Mouse (Mus musculus) midbrain, embryonic 12.5 days (tissue): ENCODE results near the gene Gm20388. TPM values are rescaled to one million over a fixed set of nuclear protein-coding genes. Genes with fewer than 3 reads are reported as not detected.

Experiments
- ATAC-seq: fragments of 200-750 bp; cut with Nextera tagmentation; 2 replicates; pipeline ENCODE4 v1.8.0; 2017; ENCODE audit warnings: low read depth, moderate TSS enrichment, moderate library complexity; ENCODE audit not compliant: low FRiP score
- H3K27ac ChIP-seq: fragments of 300-500 bp; sonication (generic); replicated peaks from 2 replicates; pipeline ENCODE4 v1.5.1; 2016; ENCODE audit warnings: mild to moderate bottlenecking
- H3K27me3 ChIP-seq: fragments of 300-500 bp; sonication (generic); 2 replicates; pipeline ENCODE4 v1.6.1; 2016; ENCODE audit warnings: mild to moderate bottlenecking
- H3K36me3 ChIP-seq: fragments of 300-500 bp; sonication (generic); 2 replicates; pipeline ENCODE4 v1.6.1; 2016
- H3K4me1 ChIP-seq: fragments of 300-500 bp; sonication (generic); 2 replicates; pipeline ENCODE4 v1.6.1; 2016
- H3K4me2 ChIP-seq: fragments of 300-500 bp; sonication (generic); replicated peaks from 2 replicates; pipeline ENCODE4 v1.6.1; 2016; ENCODE audit warnings: mild to moderate bottlenecking, moderate library complexity
- H3K4me3 ChIP-seq: fragments of 300-500 bp; sonication (generic); 2 replicates; pipeline ENCODE4 v1.5.1; 2016; ENCODE audit warnings: mild to moderate bottlenecking
- H3K9ac ChIP-seq: fragments of 300-500 bp; sonication (generic); replicated peaks from 2 replicates; pipeline ENCODE4 v1.6.1; 2016; ENCODE audit warnings: mild to moderate bottlenecking, moderate library complexity
- H3K9me3 ChIP-seq: fragments of 300-500 bp; sonication (generic); 2 replicates; pipeline ENCODE4 v1.6.1; 2016; ENCODE audit warnings: mild to moderate bottlenecking
- WGBS: fragments of 180-500 bp; shearing (Covaris S2); methylation state at CpG from one replicate; pipeline ENCODE4 v1.1.7; 2016; 5-methylcytosine and 5-hydroxymethylcytosine counted together
- polyA plus RNA-seq: library from polyadenylated mRNA; unstranded; fragments of >200 nt; fragmentation: Nextera tagmentation; extraction: Ambion mirVana; gene quantifications from 2 replicates; pipeline ENCODE4 v1.2.1, GENCODE M21; 2016

Gene Gm20388
- polyA plus RNA-seq, 1 experiment from 2014 or later, result not detected

DNA sequence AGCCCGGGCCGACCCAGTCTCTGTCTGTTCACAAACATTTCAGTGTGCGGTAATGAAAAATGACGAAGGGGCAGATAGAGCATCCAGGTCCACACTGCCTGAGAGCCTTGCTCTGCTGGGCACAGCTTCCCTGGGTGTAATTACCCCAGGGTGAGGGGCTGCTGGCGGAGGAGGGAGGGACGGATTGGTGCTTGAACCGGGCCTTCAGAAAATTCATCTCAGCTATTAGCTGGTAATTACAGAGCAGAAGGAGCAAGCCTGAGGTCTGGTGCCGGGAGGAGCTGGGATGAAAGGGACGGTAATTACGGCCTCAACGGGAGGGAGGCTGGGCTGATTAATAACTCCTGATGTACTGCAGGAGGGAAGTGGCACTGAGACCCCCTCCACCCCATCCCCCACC lies 639.3 kb downstream of the Gm20388 start:
- ATAC-seq, result peak; percentile 58
- peaks cover 100% of the 10 kb centered on the region for H3K4me1 ChIP-seq
- H3K36me3 ChIP-seq, result peaks cover 13% of the 10 kb centered on the region
- H3K9me3 ChIP-seq, result no peaks in the 10 kb centered on the region
- H3K27ac ChIP-seq, result peak overlapping the region; percentile 93
- peak overlapping the region; percentile 51 for H3K9ac ChIP-seq
- H3K4me2 ChIP-seq, result peak overlapping the region; percentile 50
- H3K27me3 ChIP-seq, result peaks cover 18% of the 10 kb centered on the region; the same call in 1 of the 2 replicates
- peak overlapping the region; percentile 26 for H3K4me3 ChIP-seq
- 10% methylated on average over 11 of the region's 11 CpGs for WGBS

- H3K4me2 ChIP-seq, result peak overlapping the region; percentile 50
- H3K4me1 ChIP-seq, result peaks cover 100% of the 10 kb centered on the region
- peaks cover 18% of the 10 kb centered on the region; the same call in 1 of the 2 replicates for H3K27me3 ChIP-seq
- peak overlapping the region; percentile 93 for H3K27ac ChIP-seq
- H3K9me3 ChIP-seq, result no peaks in the 10 kb centered on the region
- H3K9ac ChIP-seq, result peak overlapping the region; percentile 43; the same call in 1 of the 2 replicates
- H3K4me3 ChIP-seq, result 0 out of 2 replicates have a peak overlapping the region, but pooled peaks have one; percentile 2
- peaks cover 13% of the 10 kb centered on the region for H3K36me3 ChIP-seq
- 19% methylated on average over 12 of the region's 12 CpGs for WGBS
- no peak for ATAC-seq
Observed at GRCm38 (mm10) chr8:120550430-120550829, 639.8 kb downstream of the Gm20388 start.

DNA sequence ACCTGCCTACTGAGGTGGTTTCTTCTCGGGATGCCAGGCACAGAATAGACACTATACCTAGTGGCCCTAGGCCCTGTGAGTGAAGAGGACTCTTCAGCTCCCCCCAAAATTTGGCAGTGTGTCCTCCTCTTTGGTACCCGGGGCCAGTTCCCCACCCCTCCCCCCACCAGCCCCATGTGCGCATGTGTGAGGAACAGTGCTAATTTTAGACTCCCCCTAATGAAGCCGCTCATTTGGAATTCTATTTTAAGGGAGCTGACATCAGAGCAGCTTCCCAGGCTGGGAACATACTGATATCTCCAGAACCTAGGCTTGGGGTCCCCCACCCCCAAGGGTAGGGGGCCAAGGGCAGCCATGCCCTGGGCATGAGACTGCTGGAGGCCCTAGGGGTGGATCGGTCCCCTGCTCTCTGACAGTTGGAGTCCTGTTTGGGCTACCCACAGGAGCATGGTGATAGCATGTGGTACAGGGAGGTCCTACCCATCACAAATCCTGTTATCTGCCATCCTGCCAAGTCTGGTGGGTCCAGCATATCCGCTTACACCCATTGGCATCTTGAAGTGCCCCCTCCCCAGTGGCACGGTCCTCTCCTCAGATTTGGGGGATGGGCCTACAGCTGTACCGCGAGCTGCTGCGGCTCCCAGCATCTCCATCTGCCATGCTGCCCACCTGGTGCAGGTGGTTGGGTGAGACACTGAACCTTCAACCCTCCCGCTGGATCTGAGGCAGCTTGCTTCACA lies 640.5 kb downstream of the Gm20388 start:
- Histone ChIP-seq H3K4me2 (peak overlapping the region; percentile 50; the same call in 1 of the 2 replicates), H3K27me3 (peaks cover 15% of the 10 kb centered on the region; the same call in 1 of the 2 replicates), H3K27ac (peak overlapping the region; percentile 93), H3K9ac (no peak overlapping the region), H3K4me1 (peaks cover 100% of the 10 kb centered on the region), H3K9me3 (no peaks in the 10 kb centered on the region), H3K4me3 (no peak overlapping the region), H3K36me3 (peaks cover 13% of the 10 kb centered on the region)
- no peak for ATAC-seq
- WGBS, result 76% methylated on average over 11 of the region's 11 CpGs

- H3K27me3 ChIP-seq, result peaks cover 13% of the 10 kb centered on the region; the same call in 1 of the 2 replicates
- H3K9me3 ChIP-seq, result no peaks in the 10 kb centered on the region
- no peak overlapping the region for H3K9ac ChIP-seq
- WGBS, result 93% methylated on average over 3 of the region's 3 CpGs
- no peak overlapping the region for H3K4me3 ChIP-seq
- H3K36me3 ChIP-seq, result peaks cover 13% of the 10 kb centered on the region
- H3K4me2 ChIP-seq, result no peak overlapping the region
- peak overlapping the region; percentile 93 for H3K27ac ChIP-seq
- ATAC-seq, result no peak
- H3K4me1 ChIP-seq, result peaks cover 100% of the 10 kb centered on the region
Observed at GRCm38 (mm10) chr8:120551677-120551980, 641.0 kb downstream of the Gm20388 start.

- Histone ChIP-seq H3K27me3 (peaks cover 9% of the 10 kb centered on the region; the same call in 1 of the 2 replicates), H3K9me3 (no peaks in the 10 kb centered on the region), H3K4me3 (no peak overlapping the region), H3K27ac (no peak overlapping the region; the same call in 1 of the 2 replicates), H3K9ac (0 out of 2 replicates have a peak overlapping the region, but pooled peaks have one; percentile 11), H3K36me3 (peaks cover 13% of the 10 kb centered on the region), H3K4me1 (peaks cover 100% of the 10 kb centered on the region), H3K4me2 (no peak overlapping the region)
- no peak for ATAC-seq
- WGBS, result 90% methylated on average over 11 of the region's 11 CpGs
Observed at GRCm38 (mm10) chr8:120552509-120552908, 641.9 kb downstream of the Gm20388 start.

- Histone ChIP-seq H3K4me3 (no peak overlapping the region), H3K27ac (peak overlapping the region; percentile 25; the same call in 1 of the 2 replicates), H3K4me1 (peaks cover 100% of the 10 kb centered on the region), H3K27me3 (0 out of 2 replicates have a peak, but pooled peaks cover 13% of the 10 kb centered on the region), H3K4me2 (no peak overlapping the region), H3K36me3 (peaks cover 13% of the 10 kb centered on the region), H3K9ac (no peak overlapping the region), H3K9me3 (no peaks in the 10 kb centered on the region)
- 88% methylated on average over 24 of the region's 24 CpGs for WGBS
- ATAC-seq, result no peak
Observed at GRCm38 (mm10) chr8:120553441-120554123, 642.9 kb downstream of the Gm20388 start.

DNA sequence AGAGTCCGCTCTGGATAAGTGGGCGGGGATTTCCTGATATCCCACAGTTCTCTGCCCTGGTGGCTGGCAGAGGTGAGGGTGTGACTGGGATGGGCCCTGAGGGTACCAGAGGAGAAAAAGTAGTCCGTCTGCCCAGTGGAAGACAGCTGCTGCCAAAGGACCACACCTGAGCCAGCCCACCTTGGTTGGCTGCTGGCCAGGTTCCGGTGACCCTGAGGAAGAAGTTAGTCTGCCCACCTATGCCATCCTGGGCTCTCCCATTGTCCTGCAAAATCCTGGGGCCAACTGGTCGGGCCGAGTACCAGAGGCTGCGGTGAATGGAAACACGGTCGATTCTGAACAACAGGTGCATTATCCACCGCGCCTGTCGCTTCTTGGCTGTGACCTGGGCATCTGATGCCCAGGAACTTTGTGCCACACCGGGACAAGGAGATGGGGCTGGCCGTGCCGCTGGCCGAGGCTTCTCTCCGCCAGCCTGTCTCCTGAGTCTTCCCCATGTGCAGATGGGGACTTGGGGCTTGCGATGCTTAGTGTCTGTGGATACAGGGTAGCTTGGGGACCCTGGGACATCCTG lies 643.9 kb downstream of the Gm20388 start:
- Histone ChIP-seq H3K9ac (no peak overlapping the region), H3K9me3 (no peaks in the 10 kb centered on the region), H3K27me3 (0 out of 2 replicates have a peak, but pooled peaks cover 8% of the 10 kb centered on the region), H3K4me1 (peaks cover 100% of the 10 kb centered on the region), H3K27ac (no peak overlapping the region), H3K36me3 (peaks cover 13% of the 10 kb centered on the region), H3K4me3 (no peak overlapping the region), H3K4me2 (no peak overlapping the region)
- ATAC-seq, result no peak
- WGBS, result 91% methylated on average over 18 of the region's 18 CpGs

GRCm38 (mm10) chr8:120556198-120556892 lies 645.7 kb downstream of the Gm20388 start:
- H3K9ac ChIP-seq, result peak overlapping the region; percentile 34; the same call in 1 of the 2 replicates
- 0 out of 2 replicates have a peak, but pooled peaks cover 6% of the 10 kb centered on the region for H3K27me3 ChIP-seq
- 0 out of 2 replicates have a peak overlapping the region, but pooled peaks have one; percentile 7 for H3K4me2 ChIP-seq
- WGBS, result 62% methylated on average over 20 of the region's 20 CpGs
- H3K36me3 ChIP-seq, result peaks cover 13% of the 10 kb centered on the region
- peak overlapping the region; percentile 73 for H3K27ac ChIP-seq
- no peak for ATAC-seq
- H3K9me3 ChIP-seq, result no peaks in the 10 kb centered on the region
- H3K4me1 ChIP-seq, result peaks cover 100% of the 10 kb centered on the region
- no peak overlapping the region for H3K4me3 ChIP-seq

DNA sequence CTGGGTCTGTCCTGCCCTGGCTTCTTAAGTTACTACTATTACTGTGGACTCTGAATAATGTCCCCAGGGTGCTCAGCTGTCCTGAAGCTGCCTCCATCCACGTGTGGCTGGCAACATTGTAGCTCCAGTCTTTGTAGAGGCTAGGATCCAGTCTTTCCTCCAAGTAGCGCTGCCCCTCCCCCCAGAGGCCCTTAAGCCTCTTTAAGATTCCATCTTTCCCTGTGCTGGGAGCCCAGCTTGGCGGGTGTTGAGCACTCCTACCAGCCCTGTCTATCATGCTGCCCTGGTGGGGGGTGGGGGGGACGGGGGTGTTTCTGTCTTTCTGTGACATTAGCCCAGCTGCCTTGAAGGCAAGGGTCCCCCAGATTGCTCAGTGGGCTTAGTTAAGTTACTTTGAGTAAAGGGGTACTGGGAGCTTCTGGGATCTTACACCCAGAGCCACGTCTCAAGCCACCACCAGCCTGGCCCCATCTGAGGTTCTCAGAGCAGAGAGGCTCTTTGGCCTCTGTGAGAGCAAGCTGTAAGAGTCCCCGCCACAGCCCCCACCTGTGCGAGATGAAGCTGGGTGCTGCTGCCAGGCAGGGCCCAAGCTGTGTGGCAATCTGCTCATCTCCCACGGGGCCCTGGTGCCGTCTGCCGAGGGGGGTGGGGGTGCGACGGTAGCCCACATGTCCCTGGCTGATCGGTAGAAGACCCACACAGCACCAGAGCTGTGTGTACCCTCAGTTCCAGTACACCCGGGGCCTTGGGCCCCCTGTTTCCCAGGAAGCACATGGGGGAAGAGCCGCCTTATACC lies 646.7 kb downstream of the Gm20388 start:
- 0 out of 2 replicates have a peak, but pooled peaks have one; percentile 10 for ATAC-seq
- Histone ChIP-seq H3K9me3 (no peaks in the 10 kb centered on the region), H3K27me3 (peaks cover 6% of the 10 kb centered on the region; the same call in 1 of the 2 replicates), H3K4me1 (peaks cover 100% of the 10 kb centered on the region), H3K27ac (peak overlapping the region; percentile 73), H3K4me3 (no peak overlapping the region), H3K4me2 (0 out of 2 replicates have a peak overlapping the region, but pooled peaks have one; percentile 7), H3K36me3 (peaks cover 14% of the 10 kb centered on the region), H3K9ac (0 out of 2 replicates have a peak overlapping the region, but pooled peaks have one; percentile 34)
- 47% methylated on average over 15 of the region's 15 CpGs for WGBS

DNA sequence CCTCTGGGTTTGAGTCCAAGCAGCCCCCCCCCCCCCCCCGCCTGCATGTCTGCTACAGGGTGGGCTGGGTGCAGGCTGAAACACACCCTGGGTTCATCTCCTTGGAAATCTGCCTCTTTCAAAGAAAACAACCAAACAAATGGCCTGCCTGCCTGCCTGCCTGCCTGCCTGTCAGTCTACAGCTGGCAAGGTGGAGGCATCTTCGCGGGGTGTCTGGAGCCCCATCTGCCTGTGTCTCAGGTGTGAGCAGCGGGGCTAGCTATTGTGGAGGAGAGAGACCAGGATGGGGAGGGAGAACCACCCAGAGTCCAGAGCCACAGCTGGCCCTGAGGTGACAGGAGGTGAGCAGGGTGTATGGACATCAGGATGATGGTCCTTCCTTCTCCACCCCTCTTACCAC lies 647.5 kb downstream of the Gm20388 start:
- ATAC-seq, result no peak
- H3K9me3 ChIP-seq, result no peaks in the 10 kb centered on the region
- peaks cover 16% of the 10 kb centered on the region for H3K36me3 ChIP-seq
- WGBS, result 81% methylated on average over 4 of the region's 4 CpGs
- no peak overlapping the region for H3K4me2 ChIP-seq
- no peak overlapping the region for H3K4me3 ChIP-seq
- H3K4me1 ChIP-seq, result peaks cover 100% of the 10 kb centered on the region
- no peak overlapping the region for H3K9ac ChIP-seq
- H3K27ac ChIP-seq, result peak overlapping the region; percentile 87; the same call in 1 of the 2 replicates
- peaks cover 6% of the 10 kb centered on the region; the same call in 1 of the 2 replicates for H3K27me3 ChIP-seq
